Comparison of ENCODE assay signal across 7 mouse cellular contexts in genomic region chr17:53587074-53587851, GRCm38 (mm10). TPM values are rescaled to one million over a fixed set of nuclear protein-coding genes. Genes with fewer than 3 reads are reported as not detected.
DNase-seq lines count a peak whose midpoint lies in the region; ATAC-seq lines count a peak whose summit lies in the region.

No protein-coding gene starts in this region.

- peaks cover 14% of the 10 kb centered on the region for H3K4me1 ChIP-seq in hindbrain, embryonic 16.5 days (ENCODE audit: control insufficient read depth, insufficient read depth, low read depth, low read length)

- no peaks in the 10 kb centered on the region for H3K27me3 ChIP-seq in hindbrain, embryonic 16.5 days (replicated peaks; ENCODE audit: control insufficient read depth, insufficient read depth, low read length)

- peak overlapping the region; percentile 45; the same call in 1 of the 2 replicates for H3K27ac ChIP-seq in hindbrain, embryonic 16.5 days (ENCODE audit: low read depth, low read length)

- H3K36me3 ChIP-seq in hindbrain, embryonic 16.5 days (ENCODE audit: control insufficient read depth, insufficient read depth, low read length): no peaks in the 10 kb centered on the region

- H3K9me3 ChIP-seq in hindbrain, embryonic 16.5 days (ENCODE audit: control insufficient read depth, low read length): no peaks in the 10 kb centered on the region

- 25% methylated on average over 14 of the region's 14 CpGs for WGBS in hindbrain, embryonic 16.5 days

- peak; percentile 86 for DNase-seq in R1 (ENCODE audit: low read depth, low spot score)
- peak; percentile 83 for DNase-seq in cerebellum, adult 11-12 months
- DNase-seq in gastrocnemius, adult 18-20 months (ENCODE audit: low spot score): peak; percentile 93
- DNase-seq in left cerebral cortex, adult 18-20 months (ENCODE audit: low spot score in 2 of 2): peak; percentile 67 to 80
- DNase-seq in spleen, adult 12 weeks (ENCODE audit: low spot score): peak; percentile 76

- peak; percentile 79 for ATAC-seq in hindbrain, embryonic 16.5 days
- peak; percentile 84 for ATAC-seq in megakaryocyte progenitor cell, adult 5-6 weeks (replicated peaks; ENCODE audit: poor library complexity)

- H3K4me3 ChIP-seq in hindbrain, embryonic 16.5 days (ENCODE audit: low read length): no peak overlapping the region

- peak overlapping the region; percentile 22 for H3K4me2 ChIP-seq in hindbrain, embryonic 16.5 days (ENCODE audit: low read length)

- H3K9ac ChIP-seq in hindbrain, embryonic 16.5 days (ENCODE audit: low read depth, low read length): no peak overlapping the region

RNA-seq across cellular contexts. Expression of gene Kat2b, which starts 20.6 kb away (rescaled TPM):
- 10 to 100 TPM; 61.9 to 63.8 TPM for total RNA-seq in gastrocnemius, adult 18-20 months (2021)
- polyA plus RNA-seq in hindbrain, embryonic 16.5 days (2015; fragmentation: Nextera tagmentation; extraction: Ambion mirVana): 4.6 and 7.2 TPM in 2 replicates
- 10 to 100 TPM; 20.6 to 21.3 TPM for total RNA-seq in left cerebral cortex, adult 18-20 months (2021)
- 19.8 and 20.1 TPM in 2 replicates for total RNA-seq in megakaryocyte progenitor cell, adult 5-6 weeks (2015)
- total RNA-seq in megakaryocyte progenitor cell, adult 5-6 weeks (2017): 23.6 and 37.0 TPM in 2 replicates

RNA-seq across cellular contexts. Expression of gene Pp2d1, which starts 48.0 kb away (rescaled TPM):
- total RNA-seq in gastrocnemius, adult 18-20 months (2021): not detected
- 0.28 and 0.35 TPM in 2 replicates for polyA plus RNA-seq in hindbrain, embryonic 16.5 days (2015; fragmentation: Nextera tagmentation; extraction: Ambion mirVana)
- not detected for total RNA-seq in left cerebral cortex, adult 18-20 months (2021)
- total RNA-seq in megakaryocyte progenitor cell, adult 5-6 weeks (2015): not detected in 2 replicates
- total RNA-seq in megakaryocyte progenitor cell, adult 5-6 weeks (2017): 0.04 TPM in 1 of 2 replicates, not detected in the other
